Mouse (Mus musculus) liver, adult 2 months (tissue): ENCODE data around the gene Gpx5. TPM values are rescaled to one million over a fixed set of nuclear protein-coding genes. Genes with fewer than 3 reads are reported as not detected.
A peak's percentile ranks its signal among the peaks of the same experiment; 100 is the strongest.

ENCODE experiments used
- DNase-seq: peaks from one replicate; pipeline ENCODE4 v3.0.0-alpha.2; 2011; ENCODE audit warnings: low read depth, low spot score; ENCODE audit errors: extremely low read depth
- H3K27ac ChIP-seq: fragments of 200-500 bp; replicated peaks from 2 replicates; pipeline ENCODE4 v1.5.1; 2012; ENCODE audit warnings: low read depth, mild to moderate bottlenecking, control low read depth, inconsistent platforms, low read length; ENCODE audit not compliant: insufficient read depth
- H3K27me3 ChIP-seq: fragments of 200-500 bp; 2 replicates; pipeline ENCODE4 v1.6.1; 2012; ENCODE audit warnings: mild to moderate bottlenecking, moderate library complexity, low read length, inconsistent platforms; ENCODE audit not compliant: control insufficient read depth, insufficient read depth
- H3K36me3 ChIP-seq: fragments of 200-500 bp; 2 replicates; pipeline ENCODE4 v1.6.1; 2012; ENCODE audit warnings: low read length, inconsistent platforms; ENCODE audit not compliant: control insufficient read depth, insufficient read depth
- H3K4me1 ChIP-seq: fragments of 200-500 bp; 2 replicates; pipeline ENCODE4 v1.6.1; 2011; ENCODE audit warnings: low read length; ENCODE audit not compliant: control insufficient read depth, insufficient read depth
- H3K4me3 ChIP-seq: fragments of 200-500 bp; 2 replicates; pipeline ENCODE4 v1.5.1; 2011; ENCODE audit warnings: low read depth, mild to moderate bottlenecking, control low read depth, low read length, moderate library complexity; ENCODE audit not compliant: insufficient read depth
- H3K79me2 ChIP-seq: fragments of 200-500 bp; 2 replicates; pipeline ENCODE4 v1.6.1; 2012; ENCODE audit warnings: inconsistent platforms, mild to moderate bottlenecking, low read length, moderate library complexity; ENCODE audit not compliant: control insufficient read depth, insufficient read depth
- H3K9ac ChIP-seq: fragments of 200-500 bp; 2 replicates; pipeline ENCODE4 v1.6.1; 2012; ENCODE audit warnings: low read depth, mild to moderate bottlenecking, control low read depth, inconsistent platforms, low read length
- CTCF ChIP-seq: fragments of 200-500 bp; IDR thresholded peaks from 2 replicates; pipeline ENCODE4 v1.5.1; 2011; ENCODE audit warnings: low read depth, low read length, control low read depth
- POLR2A ChIP-seq: fragments of 200-500 bp; IDR thresholded peaks from 2 replicates; pipeline ENCODE4 v1.6.1; 2011; ENCODE audit warnings: low read length, control low read depth; ENCODE audit not compliant: insufficient read depth; ENCODE audit errors: extremely low read depth
- WGBS: fragments of 180-500 bp; shearing (Covaris S2); methylation state at CpG from one replicate; pipeline ENCODE4 v1.1.7; 2018; 5-methylcytosine and 5-hydroxymethylcytosine counted together
- polyA plus RNA-seq: library from polyadenylated mRNA; depleted of rRNA; stranded (reverse); fragments of >200 nt; gene quantifications from 2 replicates; pipeline ENCODE4 v1.2.3, GENCODE M21; 2012
- total RNA-seq: library from RNA; depleted of rRNA; stranded (reverse); fragments of >200 nt; gene quantifications from 2 replicates; pipeline ENCODE4 v1.2.3, GENCODE M21; 2014

Gpx5 gene
- total and polyA plus RNA-seq, 2 experiments = not detected

DNA sequence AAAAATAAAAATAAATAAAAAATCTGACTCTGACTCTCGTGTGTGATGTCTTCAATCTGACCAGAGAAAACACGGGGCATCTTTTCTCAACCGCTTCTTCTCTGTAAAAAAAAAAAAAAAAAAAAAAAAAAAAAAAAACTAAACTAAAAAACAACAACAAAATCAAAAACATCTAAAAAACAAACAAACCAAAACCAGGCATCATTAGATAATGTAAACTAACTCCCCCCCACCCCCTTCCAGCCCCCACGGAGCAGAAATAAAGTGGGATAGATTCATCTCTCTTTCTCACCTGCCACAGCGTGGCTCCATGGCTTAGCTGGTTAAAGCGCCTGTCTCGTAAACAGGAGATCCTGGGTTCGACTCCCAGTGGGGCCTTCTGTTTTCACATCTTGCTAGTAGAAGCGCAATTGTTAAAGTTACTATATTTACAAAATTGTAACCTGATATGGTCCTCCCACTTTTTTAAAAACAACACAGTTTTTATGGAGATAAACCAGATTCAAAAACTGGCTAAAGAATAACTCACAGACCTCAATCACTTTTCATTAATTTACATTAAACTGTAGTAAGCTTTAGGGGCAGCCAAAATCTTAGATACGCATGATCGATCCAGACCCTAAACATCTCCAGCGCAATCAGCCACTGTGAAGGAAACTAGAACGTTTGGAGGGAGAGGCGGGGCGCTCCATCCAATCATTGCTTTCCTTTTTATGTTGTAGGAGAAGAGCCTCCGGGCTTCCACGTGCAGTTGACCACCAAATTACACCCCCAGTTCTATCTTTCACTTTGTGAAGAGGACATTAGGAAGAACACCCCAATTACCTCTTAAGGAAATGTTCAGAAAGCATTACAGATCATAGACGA, 30.2 kb upstream of the Gpx5 start:
- DNase-seq = peak; percentile 8
- Histone ChIP-seq H3K79me2 (no peaks in the 10 kb centered on the region), H3K9ac (no peak overlapping the region), H3K27me3 (no peaks in the 10 kb centered on the region), H3K36me3 (no peaks in the 10 kb centered on the region), H3K27ac (no peak overlapping the region), H3K4me1 (peaks cover 3% of the 10 kb centered on the region; the same call in 1 of the 2 replicates), H3K4me3 (no peak overlapping the region)
- TF ChIP-seq POLR2A = no peak
- no peak for TF ChIP-seq CTCF
- 37% methylated on average over 18 of the region's 18 CpGs for WGBS

DNA sequence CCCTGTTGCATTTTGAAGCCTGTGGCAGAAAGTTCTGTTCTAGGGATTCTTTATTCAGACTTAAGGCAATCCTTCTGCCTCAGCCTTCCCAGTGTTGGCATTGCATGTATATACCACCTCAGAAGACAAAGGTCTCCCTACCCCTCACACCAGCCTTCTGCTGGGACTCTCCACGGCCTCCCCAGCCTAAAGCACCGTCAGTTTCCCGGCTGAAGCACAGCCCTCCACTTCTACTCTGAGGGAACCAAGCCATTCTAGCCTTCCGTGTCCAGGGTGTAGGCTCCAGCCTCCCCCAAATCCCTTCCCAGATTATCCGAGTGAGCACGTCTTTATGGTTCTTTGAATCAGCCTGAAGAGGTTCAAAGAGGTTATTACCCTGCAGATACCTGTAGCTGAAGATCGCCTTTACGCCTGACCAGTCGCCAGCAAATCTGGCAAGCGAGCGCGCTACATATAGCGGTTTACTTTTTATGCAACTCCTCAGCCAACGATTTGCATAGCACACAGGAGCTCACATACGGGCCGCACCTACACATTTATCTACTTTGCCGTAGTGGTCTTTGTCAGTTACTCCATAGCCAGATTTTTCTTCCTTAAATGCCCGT, 29.5 kb upstream of the Gpx5 start:
- TF ChIP-seq POLR2A = no peak
- no peaks in the 10 kb centered on the region for H3K36me3 ChIP-seq
- no peak overlapping the region for H3K9ac ChIP-seq
- peaks cover 3% of the 10 kb centered on the region; the same call in 1 of the 2 replicates for H3K4me1 ChIP-seq
- 21% methylated on average over 18 of the region's 18 CpGs for WGBS
- DNase-seq = no peak
- no peak overlapping the region for H3K27ac ChIP-seq
- no peaks in the 10 kb centered on the region for H3K27me3 ChIP-seq
- H3K79me2 ChIP-seq = no peaks in the 10 kb centered on the region
- H3K4me3 ChIP-seq = no peak overlapping the region

DNA sequence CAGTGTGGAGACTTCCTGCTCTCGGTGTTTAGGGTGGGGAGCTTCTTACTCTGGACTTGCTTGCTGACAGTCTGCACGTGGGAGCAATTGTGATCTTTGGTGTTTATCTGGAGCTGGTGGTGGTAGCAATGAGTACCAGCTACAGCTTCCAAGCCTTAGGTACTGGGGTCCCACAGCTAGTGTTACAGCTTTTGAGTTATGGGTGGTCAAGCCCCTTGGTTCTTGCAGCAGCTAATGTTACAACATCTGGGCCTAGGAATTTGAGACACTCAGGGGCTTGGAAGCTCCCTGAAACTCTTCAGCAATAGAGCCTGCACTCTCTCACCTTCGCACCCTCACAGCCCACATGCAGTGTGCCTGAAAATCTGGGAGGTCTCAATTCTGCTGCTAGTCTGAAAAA, 27.7 kb upstream of the Gpx5 start:
- 82% methylated on average over 3 of the region's 3 CpGs for WGBS

DNA sequence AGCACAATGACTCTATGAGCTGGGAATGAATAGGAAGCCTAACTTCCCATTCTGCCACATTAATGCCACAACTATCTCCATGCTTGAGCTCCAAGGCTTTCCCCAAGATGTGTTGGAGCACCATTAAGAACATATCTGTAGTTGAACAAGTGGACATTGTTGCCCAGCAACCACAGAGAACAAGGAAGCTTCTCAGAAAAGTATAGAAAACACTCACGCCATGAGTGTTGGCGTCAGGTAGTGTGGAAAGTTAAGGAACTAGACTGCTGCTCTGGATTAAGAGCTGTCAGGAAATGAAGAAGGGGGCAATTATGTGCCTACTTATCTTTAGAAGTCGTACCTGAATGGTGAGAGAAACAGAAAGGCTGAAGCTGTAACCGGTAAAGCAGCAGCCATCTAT, 21.4 kb upstream of the Gpx5 start:
- no peak for TF ChIP-seq CTCF
- TF ChIP-seq POLR2A = no peak
- no peak for DNase-seq
- 92% methylated on average over 4 of the region's 4 CpGs for WGBS
- Histone ChIP-seq H3K4me3 (no peak overlapping the region), H3K4me1 (no peaks in the 10 kb centered on the region), H3K79me2 (no peaks in the 10 kb centered on the region), H3K27ac (no peak overlapping the region), H3K27me3 (no peaks in the 10 kb centered on the region), H3K36me3 (no peaks in the 10 kb centered on the region), H3K9ac (no peak overlapping the region)

More for the DNA sequence above, 27.7 kb upstream of the Gpx5 start:
- Histone ChIP-seq H3K27ac (no peak overlapping the region), H3K4me1 (peaks cover 3% of the 10 kb centered on the region; the same call in 1 of the 2 replicates), H3K27me3 (no peaks in the 10 kb centered on the region), H3K36me3 (no peaks in the 10 kb centered on the region), H3K9ac (no peak overlapping the region), H3K79me2 (no peaks in the 10 kb centered on the region), H3K4me3 (no peak overlapping the region)
- TF ChIP-seq CTCF (no peak), POLR2A (no peak)
- DNase-seq = no peak

DNA sequence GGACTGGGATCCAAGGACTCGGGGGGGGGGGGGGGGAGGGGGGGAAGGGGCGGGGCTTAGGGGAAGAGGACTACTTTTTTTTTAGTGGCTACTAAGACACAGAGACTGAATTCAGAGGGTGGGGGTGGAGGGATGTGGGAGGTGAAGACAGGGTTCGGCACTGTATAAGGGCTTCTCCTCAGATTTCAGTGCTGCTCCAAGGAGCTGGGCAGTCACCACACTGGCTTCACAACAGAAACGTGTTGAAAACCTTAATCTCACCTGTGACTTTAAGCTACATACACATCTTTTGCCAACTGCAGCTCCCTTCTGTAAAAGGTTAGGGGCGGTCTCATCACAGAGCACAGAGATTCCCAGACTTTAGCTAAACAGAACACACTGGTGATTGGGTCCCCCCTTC, 20.3 kb upstream of the Gpx5 start:
- H3K4me1 ChIP-seq = no peaks in the 10 kb centered on the region
- no peak overlapping the region for H3K9ac ChIP-seq
- no peaks in the 10 kb centered on the region for H3K36me3 ChIP-seq
- no peaks in the 10 kb centered on the region for H3K27me3 ChIP-seq
- 65% methylated on average over 4 of the region's 5 CpGs for WGBS
- no peak overlapping the region for H3K27ac ChIP-seq
- no peaks in the 10 kb centered on the region for H3K79me2 ChIP-seq
- H3K4me3 ChIP-seq = no peak overlapping the region
- DNase-seq = no peak
- no peak for TF ChIP-seq POLR2A
- no peak for TF ChIP-seq CTCF

DNA sequence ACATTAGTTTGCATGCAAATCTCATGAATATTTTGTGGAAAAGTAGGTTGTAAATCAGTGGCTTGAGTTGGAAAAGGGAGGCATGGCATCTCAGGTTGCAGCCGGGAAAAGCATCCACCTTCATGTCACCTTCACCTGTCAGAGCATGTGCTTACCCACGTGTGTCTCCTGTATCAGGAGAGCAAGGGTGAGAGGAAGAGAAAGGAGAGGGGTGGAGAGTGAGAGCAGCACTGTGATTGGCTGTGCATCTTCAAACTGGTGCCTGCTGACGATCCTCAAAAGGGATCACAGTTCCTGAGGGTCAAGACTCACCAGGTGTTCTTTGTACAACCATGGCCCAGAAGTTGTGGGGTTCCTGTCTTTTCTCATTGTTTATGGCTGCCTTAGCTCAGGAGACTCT, 19.4 kb upstream of the Gpx5 start, which contains the start of gene Gpx6:
Gene Gpx6 (plus strand): TSS at position 200 of the 400 bp plus-strand sequence.
- Histone ChIP-seq H3K79me2 (no peaks in the 10 kb centered on the region), H3K27me3 (no peaks in the 10 kb centered on the region), H3K4me3 (no peak within 1 kb of the TSS), H3K27ac (no peak within 1 kb of the TSS), H3K36me3 (no peaks in the 10 kb centered on the region), H3K4me1 (no peaks in the 10 kb centered on the region), H3K9ac (no peak within 1 kb of the TSS)
- no peak for DNase-seq
- no peak for TF ChIP-seq CTCF
- TF ChIP-seq POLR2A = no peak
- 49% methylated on average over 3 of the region's 3 CpGs for WGBS
